Comparison of ENCODE assay signal across 12 mouse cellular contexts in genomic region chr10:122029738-122030137, GRCm38 (mm10). TPM values are rescaled to one million over a fixed set of nuclear protein-coding genes. Genes with fewer than 3 reads are reported as not detected.
DNase-seq lines count a peak whose midpoint lies in the region; ATAC-seq and TF ChIP-seq lines count a peak whose summit lies in the region.
"Had no signal": no experiment of that assay in that cellular context is flagged by ENCODE, and none has a peak within 500 bp of the region (broad histone marks: within the 10 kb centered on the region; RNA-seq: fewer than 3 reads in every experiment).

No protein-coding gene starts in this region.

- H3K4me3 ChIP-seq in left cerebral cortex, adult 2 months = peak overlapping the region; percentile 17; the same call in 1 of the 2 replicates
- no peak overlapping the region for H3K4me3 ChIP-seq in limb, embryonic 12.5 days (replicated peaks)
- no peak overlapping the region for H3K4me3 ChIP-seq in hindbrain, embryonic 14.5 days (replicated peaks; ENCODE audit: low read length)
- H3K4me3 ChIP-seq: liver, embryonic 13.5 days had no signal

- peak; percentile 68; the same call in 1 of the 2 replicates for ATAC-seq in common myeloid progenitor, adult 5-6 weeks (replicated peaks; ENCODE audit: low read depth, poor library complexity, severe bottlenecking)
- 0 out of 2 replicates have a peak, but pooled peaks have one; percentile 9 for ATAC-seq in limb, embryonic 12.5 days (ENCODE audit: insufficient number of reproducible peaks, insufficient read depth, low FRiP score, low TSS enrichment, low read depth)
- no peak for ATAC-seq in hindbrain, embryonic 14.5 days (ENCODE audit: low FRiP score)

- no peak overlapping the region for H3K27ac ChIP-seq in left cerebral cortex, adult 2 months
- H3K27ac ChIP-seq in limb, embryonic 12.5 days = peak overlapping the region; percentile 24; the same call in 1 of the 2 replicates
- no peak overlapping the region for H3K27ac ChIP-seq in hindbrain, embryonic 14.5 days
- H3K27ac ChIP-seq: liver, embryonic 13.5 days had no signal

- intact Hi-C loops in left cerebral cortex, adult 2 months (cut with DNase I) = no loop called here
- intact Hi-C loops in left cerebral cortex, postnatal 4 days (cut with DNase I) = no loop called here

- H3K9ac ChIP-seq in limb, embryonic 12.5 days (replicated peaks) = no peak overlapping the region
- no peak overlapping the region for H3K9ac ChIP-seq in hindbrain, embryonic 14.5 days
- H3K9ac ChIP-seq: liver, embryonic 13.5 days had no signal

- H3K27me3 ChIP-seq in limb, embryonic 12.5 days = no peaks in the 10 kb centered on the region
- no peaks in the 10 kb centered on the region for H3K27me3 ChIP-seq in hindbrain, embryonic 14.5 days (ENCODE audit: control insufficient read depth, insufficient read depth, low read length)
- H3K27me3 ChIP-seq: liver, embryonic 13.5 days had no signal

- TF ChIP-seq CTCF in left cerebral cortex, adult 2 months (IDR thresholded peaks at IDR 0.05) = no peak

- H3K9me3 ChIP-seq in limb, embryonic 12.5 days = no peaks in the 10 kb centered on the region
- no peaks in the 10 kb centered on the region; the same call in 1 of the 2 replicates for H3K9me3 ChIP-seq in hindbrain, embryonic 14.5 days (ENCODE audit: control insufficient read depth, low read length)
- H3K9me3 ChIP-seq: liver, embryonic 13.5 days had no signal

- WGBS in limb, embryonic 12.5 days = 24% methylated on average over 7 of the region's 7 CpGs
- WGBS in hindbrain, embryonic 14.5 days = 83% methylated on average over 7 of the region's 7 CpGs

- no peak for DNase-seq in left cerebral cortex, adult 2 months (ENCODE audit: extremely low spot score in 1 of 2, low spot score in 2 of 2)
- no peak for DNase-seq in left cerebral cortex, postnatal 4 days
- peak; percentile 9 for DNase-seq in adipocyte (ENCODE audit: low spot score)
- no peak for DNase-seq in natural killer cell, adult 2 months (ENCODE audit: low spot score in 2 of 2)
- DNase-seq in hindbrain, embryonic 14.5 days (ENCODE audit: low spot score) = no peak
- no peak for DNase-seq in gastrocnemius, postnatal 25 days
- DNase-seq: cerebellum, adult 9-11 months; heart, postnatal 36 days; liver, embryonic 13.5 days; thymus, adult 18-20 months had no signal

- H3K4me2 ChIP-seq in limb, embryonic 12.5 days = peak overlapping the region; percentile 18
- H3K4me2 ChIP-seq in hindbrain, embryonic 14.5 days (replicated peaks) = no peak overlapping the region
- H3K4me2 ChIP-seq: liver, embryonic 13.5 days had no signal

- peaks cover 35% of the 10 kb centered on the region for H3K4me1 ChIP-seq in limb, embryonic 12.5 days (replicated peaks)
- no peaks in the 10 kb centered on the region for H3K4me1 ChIP-seq in hindbrain, embryonic 14.5 days (replicated peaks; ENCODE audit: control insufficient read depth, insufficient read depth, low read length)
- H3K4me1 ChIP-seq: liver, embryonic 13.5 days had no signal

- H3K36me3 ChIP-seq in limb, embryonic 12.5 days = no peaks in the 10 kb centered on the region
- H3K36me3 ChIP-seq in hindbrain, embryonic 14.5 days (replicated peaks; ENCODE audit: control insufficient read depth, insufficient read depth) = no peaks in the 10 kb centered on the region
- H3K36me3 ChIP-seq: liver, embryonic 13.5 days had no signal

RNA-seq across cellular contexts. Expression of gene Srgap1, which starts 17.4 kb away (rescaled TPM):
- 10 to 100 TPM in 1 of 2 experiments, 1 to 10 TPM in 1; 7.6 to 11.7 TPM for total RNA-seq in left cerebral cortex, adult 2 months (2021)
- 10 to 100 TPM; 70.8 to 73.6 TPM for total RNA-seq in left cerebral cortex, postnatal 4 days (2021)
- total RNA-seq in common myeloid progenitor, adult 5-6 weeks (2017) = 0.14 TPM in 1 of 2 replicates, not detected in the other
- 15.1 and 15.8 TPM in 2 replicates for polyA plus RNA-seq in limb, embryonic 12.5 days (2016; fragmentation: Nextera tagmentation; extraction: Ambion mirVana)
- polyA plus RNA-seq in hindbrain, embryonic 14.5 days (2014; fragmentation: Nextera tagmentation; extraction: Ambion mirVana) = 28.2 and 34.6 TPM in 2 replicates
- total RNA-seq in gastrocnemius, postnatal 25 days (2021) = 1 to 10 TPM; 1.4 to 1.7 TPM

Comparison
In these comparisons a context has a peak if more than half of its experiments do, and no peak if none do; other contexts are left out.
1. RNA of gene Srgap1, which starts 17.4 kb away (total RNA-seq): 70.8 to 73.6 TPM in left cerebral cortex, postnatal 4 days; 7.6 to 11.7 TPM in left cerebral cortex, adult 2 months, 1.4 to 1.7 TPM in gastrocnemius, postnatal 25 days and 0.14 TPM in common myeloid progenitor, adult 5-6 weeks; every median in the first group is over 4 times any median in the second.